Mouse (Mus musculus) limb, embryonic 12.5 days (tissue): ENCODE measurements around the gene Cdca7. TPM values are rescaled to one million over a fixed set of nuclear protein-coding genes. Genes with fewer than 3 reads are reported as not detected.

Source experiments
- ATAC-seq: fragments of 200-750 bp; cut with Nextera tagmentation; 2 replicates; pipeline ENCODE4 v1.8.0; 2017; ENCODE audit warnings: low read depth, moderate TSS enrichment; ENCODE audit not compliant: insufficient number of reproducible peaks, insufficient read depth, low FRiP score, low TSS enrichment
- H3K27ac ChIP-seq: fragments of 300-500 bp; sonication (generic); 2 replicates; pipeline ENCODE4 v1.5.1; 2016; ENCODE audit warnings: mild to moderate bottlenecking, moderate library complexity
- H3K27me3 ChIP-seq: fragments of 300-500 bp; sonication (generic); 2 replicates; pipeline ENCODE4 v1.6.1; 2016; ENCODE audit warnings: mild to moderate bottlenecking, moderate library complexity
- H3K36me3 ChIP-seq: fragments of 300-500 bp; sonication (generic); 2 replicates; pipeline ENCODE4 v1.6.1; 2016; ENCODE audit warnings: mild to moderate bottlenecking, moderate library complexity
- H3K4me1 ChIP-seq: fragments of 300-500 bp; sonication (generic); replicated peaks from 2 replicates; pipeline ENCODE4 v1.6.1; 2016
- H3K4me2 ChIP-seq: fragments of 300-500 bp; sonication (generic); 2 replicates; pipeline ENCODE4 v1.6.1; 2016; ENCODE audit warnings: mild to moderate bottlenecking, moderate library complexity
- H3K4me3 ChIP-seq: fragments of 300-500 bp; sonication (generic); replicated peaks from 2 replicates; pipeline ENCODE4 v1.5.1; 2016; ENCODE audit warnings: mild to moderate bottlenecking
- H3K9ac ChIP-seq: fragments of 300-500 bp; sonication (generic); replicated peaks from 2 replicates; pipeline ENCODE4 v1.6.1; 2016; ENCODE audit warnings: mild to moderate bottlenecking, moderate library complexity
- H3K9me3 ChIP-seq: fragments of 300-500 bp; sonication (generic); 2 replicates; pipeline ENCODE4 v1.6.1; 2016; ENCODE audit warnings: mild to moderate bottlenecking, moderate library complexity
- WGBS: fragments of 180-500 bp; shearing (Covaris S2); methylation state at CpG from one replicate; pipeline ENCODE4 v1.1.7; 2016; 5-methylcytosine and 5-hydroxymethylcytosine counted together
- polyA plus RNA-seq: library from polyadenylated mRNA; unstranded; fragments of >200 nt; fragmentation: Nextera tagmentation; extraction: Ambion mirVana; gene quantifications from 2 replicates; pipeline ENCODE4 v1.2.1, GENCODE M21; 2016

Cdca7 gene
- polyA plus RNA-seq, 1 experiment from 2014 or later, result 246 TPM

GRCm38 (mm10) chr2:72464376-72465014 lies 11.5 kb upstream of the Cdca7 start:
- Histone ChIP-seq H3K4me1 (peaks cover 6% of the 10 kb centered on the region; the same call in 1 of the 2 replicates), H3K4me2 (no peak overlapping the region), H3K36me3 (no peaks in the 10 kb centered on the region), H3K9ac (no peak overlapping the region), H3K27ac (no peak overlapping the region), H3K4me3 (no peak overlapping the region), H3K27me3 (no peaks in the 10 kb centered on the region), H3K9me3 (no peaks in the 10 kb centered on the region)
- WGBS, result 14% methylated on average over 7 of the region's 7 CpGs
- no peak for ATAC-seq

- ATAC-seq, result no peak
- WGBS, result 84% methylated on average over 1 of the region's 1 CpGs
Measured at GRCm38 (mm10) chr2:72467604-72468003, 8.4 kb upstream of the Cdca7 start.

GRCm38 (mm10) chr2:72471415-72472070 lies 4.4 kb upstream of the Cdca7 start:
- Histone ChIP-seq H3K27me3 (no peaks in the 10 kb centered on the region), H3K4me1 (peaks cover 4% of the 10 kb centered on the region; the same call in 1 of the 2 replicates), H3K9ac (no peak overlapping the region), H3K9me3 (no peaks in the 10 kb centered on the region), H3K36me3 (no peaks in the 10 kb centered on the region), H3K27ac (0 out of 2 replicates have a peak overlapping the region, but pooled peaks have one; percentile 42), H3K4me3 (no peak overlapping the region), H3K4me2 (peak overlapping the region; percentile 9; the same call in 1 of the 2 replicates)
- ATAC-seq, result no peak
- 30% methylated on average over 16 of the region's 16 CpGs for WGBS

More at GRCm38 (mm10) chr2:72467604-72468003, 8.4 kb upstream of the Cdca7 start:
- Histone ChIP-seq H3K4me3 (no peak overlapping the region), H3K4me2 (no peak overlapping the region), H3K36me3 (no peaks in the 10 kb centered on the region), H3K9me3 (no peaks in the 10 kb centered on the region), H3K27ac (no peak overlapping the region), H3K4me1 (peaks cover 10% of the 10 kb centered on the region; the same call in 1 of the 2 replicates), H3K27me3 (no peaks in the 10 kb centered on the region), H3K9ac (no peak overlapping the region)

GRCm38 (mm10) chr2:72474531-72475287 lies 1.2 kb upstream of the Cdca7 start:
- Histone ChIP-seq H3K36me3 (peaks cover 9% of the 10 kb centered on the region), H3K9ac (no peak overlapping the region; the same call in 1 of the 2 replicates), H3K27ac (no peak overlapping the region), H3K4me3 (no peak overlapping the region), H3K4me1 (peaks cover 28% of the 10 kb centered on the region), H3K4me2 (peak overlapping the region; percentile 74), H3K9me3 (no peaks in the 10 kb centered on the region), H3K27me3 (no peaks in the 10 kb centered on the region)
- ATAC-seq, result no peak
- WGBS, result 43% methylated on average over 7 of the region's 7 CpGs

- H3K4me2 ChIP-seq, result peak overlapping the region; percentile 74
- 1% methylated on average over 7 of the region's 7 CpGs for whole genome bisulfite sequencing
- no peaks in the 10 kb centered on the region for H3K9me3 ChIP-seq
- H3K27me3 ChIP-seq, result no peaks in the 10 kb centered on the region
- H3K36me3 ChIP-seq, result peaks cover 16% of the 10 kb centered on the region
- peaks cover 35% of the 10 kb centered on the region for H3K4me1 ChIP-seq
- peak overlapping the region; percentile 93 for H3K27ac ChIP-seq
- H3K4me3 ChIP-seq, result peak overlapping the region; percentile 83
- H3K9ac ChIP-seq, result peak overlapping the region; percentile 89
- no peak for ATAC-seq
Measured at GRCm38 (mm10) chr2:72475423-72475796, 549 bp upstream of the Cdca7 start.

GRCm38 (mm10) chr2:72476486-72477211 lies 690 bp downstream of the Cdca7 start:
- WGBS, result under 1% methylated on average over 53 of the region's 53 CpGs
- H3K27me3 ChIP-seq, result no peaks in the 10 kb centered on the region
- H3K9ac ChIP-seq, result peak overlapping the region; percentile 89
- peaks cover 28% of the 10 kb centered on the region for H3K36me3 ChIP-seq
- H3K4me2 ChIP-seq, result peak overlapping the region; percentile 74
- peak overlapping the region; percentile 83 for H3K4me3 ChIP-seq
- peak overlapping the region; percentile 93 for H3K27ac ChIP-seq
- H3K9me3 ChIP-seq, result no peaks in the 10 kb centered on the region
- peaks cover 46% of the 10 kb centered on the region for H3K4me1 ChIP-seq
- ATAC-seq, result 0 out of 2 replicates have a peak, but pooled peaks have one; percentile 15

GRCm38 (mm10) chr2:72477221-72477620 lies 1.3 kb downstream of the Cdca7 start:
- H3K4me3 ChIP-seq, result peak overlapping the region; percentile 83
- peak overlapping the region; percentile 74 for H3K4me2 ChIP-seq
- 4% methylated on average over 11 of the region's 11 CpGs for WGBS
- H3K27me3 ChIP-seq, result no peaks in the 10 kb centered on the region
- no peaks in the 10 kb centered on the region for H3K9me3 ChIP-seq
- no peak for ATAC-seq
- peak overlapping the region; percentile 93; the same call in 1 of the 2 replicates for H3K27ac ChIP-seq
- H3K9ac ChIP-seq, result peak overlapping the region; percentile 89
- H3K36me3 ChIP-seq, result peaks cover 34% of the 10 kb centered on the region
- peaks cover 48% of the 10 kb centered on the region for H3K4me1 ChIP-seq

- H3K9me3 ChIP-seq, result no peaks in the 10 kb centered on the region
- 75% methylated on average over 4 of the region's 4 CpGs for WGBS
Measured at GRCm38 (mm10) chr2:72478176-72478575, 2.2 kb downstream of the Cdca7 start.

GRCm38 (mm10) chr2:72478921-72479320 lies 3.0 kb downstream of the Cdca7 start:
- 75% methylated on average over 13 of the region's 13 CpGs for WGBS
- Histone ChIP-seq H3K4me1 (peaks cover 49% of the 10 kb centered on the region), H3K4me3 (no peak overlapping the region; the same call in 1 of the 2 replicates), H3K36me3 (peaks cover 51% of the 10 kb centered on the region), H3K9me3 (no peaks in the 10 kb centered on the region), H3K27ac (no peak overlapping the region), H3K4me2 (peak overlapping the region; percentile 74), H3K27me3 (no peaks in the 10 kb centered on the region), H3K9ac (no peak overlapping the region)
- ATAC-seq, result no peak

More at GRCm38 (mm10) chr2:72478176-72478575, 2.2 kb downstream of the Cdca7 start:
- H3K9ac ChIP-seq, result no peak overlapping the region
- H3K36me3 ChIP-seq, result peaks cover 43% of the 10 kb centered on the region
- no peak overlapping the region for H3K27ac ChIP-seq
- H3K4me3 ChIP-seq, result peak overlapping the region; percentile 83
- no peak for ATAC-seq
- H3K4me2 ChIP-seq, result peak overlapping the region; percentile 74
- H3K27me3 ChIP-seq, result no peaks in the 10 kb centered on the region
- H3K4me1 ChIP-seq, result peaks cover 49% of the 10 kb centered on the region

GRCm38 (mm10) chr2:72479818-72480217 lies 3.9 kb downstream of the Cdca7 start:
- WGBS, result 93% methylated on average over 9 of the region's 9 CpGs
- no peak overlapping the region for H3K4me2 ChIP-seq
- H3K36me3 ChIP-seq, result peaks cover 60% of the 10 kb centered on the region

More at GRCm38 (mm10) chr2:72479818-72480217, 3.9 kb downstream of the Cdca7 start:
- H3K9me3 ChIP-seq, result no peaks in the 10 kb centered on the region
- no peak overlapping the region for H3K9ac ChIP-seq
- no peak overlapping the region for H3K27ac ChIP-seq
- no peak for ATAC-seq
- H3K4me1 ChIP-seq, result peaks cover 49% of the 10 kb centered on the region
- H3K27me3 ChIP-seq, result no peaks in the 10 kb centered on the region
- no peak overlapping the region for H3K4me3 ChIP-seq
